Mouse (Mus musculus) monocyte, adult 5-6 weeks (primary cell): ENCODE measurements around the gene Dnaja4. TPM values are rescaled to one million over a fixed set of nuclear protein-coding genes. Genes with fewer than 3 reads are reported as not detected.
"Not testable (repeated sequence)": the region's sequence is repeated elsewhere in the genome, so short reads cannot be mapped to it uniquely, and the experiment has no call there.

Experiments
- ATAC-seq: fragments of 153-309, 156-312 bp; replicated peaks from 2 replicates; pipeline ENCODE4 v1.8.0; 2017; ENCODE audit warnings: mild to moderate bottlenecking; ENCODE audit not compliant: low TSS enrichment, insufficient number of reproducible peaks, severe bottlenecking, poor library complexity, low FRiP score
- total RNA-seq: library from RNA; stranded (forward); fragments of 200-1000, 200-491, 200-594 nt; gene quantifications from 3 replicates; pipeline ENCODE4 v1.2.3, GENCODE M21; 2017

Gene Dnaja4
- 6.1 to 14.0 TPM (median 7.8 TPM) in 3 replicates for total RNA-seq

- no peak for ATAC-seq
Observed at GRCm38 (mm10) chr9:54698318-54699086, at the start of gene Dnaja4. Dnaja4 (plus strand) TSS chr9:54698873.

GRCm38 (mm10) chr9:54649360-54649759 is 49.3 kb upstream of the Dnaja4 start:
- no peak for ATAC-seq

- ATAC-seq: no peak
Observed at GRCm38 (mm10) chr9:54652778-54653177, 45.9 kb upstream of the Dnaja4 start.

DNA sequence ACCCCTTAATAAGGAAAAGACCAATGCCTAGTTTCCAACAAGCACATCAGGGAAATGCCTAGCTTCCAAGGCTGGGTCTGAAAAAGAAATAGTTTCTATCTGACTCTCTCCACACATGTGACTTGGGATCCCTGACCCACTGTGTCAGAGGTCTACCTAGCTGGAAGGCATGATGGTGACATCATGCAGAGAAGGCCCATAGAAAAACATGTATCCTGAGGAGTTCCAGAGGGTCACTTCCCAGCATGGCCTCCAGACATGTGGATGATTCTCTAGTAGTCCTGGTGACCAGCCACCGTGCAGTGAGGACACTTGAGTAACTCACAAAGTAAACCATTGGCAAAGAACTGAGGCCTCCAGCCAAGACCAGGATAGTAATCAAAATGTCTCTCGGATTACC is 42.8 kb upstream of the Dnaja4 start:
- ATAC-seq: no peak

DNA sequence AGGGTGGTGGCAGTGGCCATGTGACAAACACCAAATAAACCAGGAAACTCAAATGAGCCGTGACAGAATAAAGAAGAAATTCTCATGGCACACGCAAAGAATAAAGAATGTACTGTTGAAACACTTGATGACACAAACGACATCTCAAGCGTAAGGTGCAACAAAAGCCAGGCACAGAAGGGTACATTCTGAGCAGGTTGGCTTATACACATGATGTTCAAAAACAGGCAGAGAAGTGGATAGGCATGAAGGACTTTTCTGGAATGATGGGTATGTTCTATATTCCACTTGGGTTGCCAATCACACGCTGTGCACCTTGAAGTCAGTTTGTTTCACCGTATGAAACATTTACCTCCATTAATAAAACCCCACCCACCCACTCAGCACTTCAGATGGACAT is 42.3 kb upstream of the Dnaja4 start:
- no peak for ATAC-seq

- ATAC-seq: no peak
Observed at GRCm38 (mm10) chr9:54658773-54659172, 39.9 kb upstream of the Dnaja4 start.

- no peak for ATAC-seq
Observed at GRCm38 (mm10) chr9:54661605-54662377, 36.9 kb upstream of the Dnaja4 start, which contains the start of gene Acsbg1. Acsbg1 (minus strand) TSS chr9:54661870.

DNA sequence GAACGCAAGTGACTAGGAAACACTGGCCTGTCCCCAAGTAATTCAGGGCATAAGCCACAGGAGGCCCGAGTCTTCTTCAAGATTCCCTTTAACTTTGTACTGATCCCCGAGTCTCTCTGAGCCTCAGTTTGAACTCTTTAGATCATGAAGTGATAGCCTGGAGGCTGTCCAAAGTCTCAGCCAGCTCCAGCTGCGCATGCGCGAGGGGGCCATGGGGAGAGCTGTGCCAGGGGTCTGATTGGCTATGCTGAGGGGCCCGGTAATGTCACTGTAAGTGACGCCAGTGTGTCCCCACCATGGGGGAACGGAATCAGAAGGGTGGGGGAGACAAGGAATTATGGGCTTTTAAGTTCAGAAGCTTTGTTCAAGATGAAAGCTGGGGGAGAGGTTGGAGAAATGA is 34.3 kb upstream of the Dnaja4 start:
- no peak for ATAC-seq

DNA sequence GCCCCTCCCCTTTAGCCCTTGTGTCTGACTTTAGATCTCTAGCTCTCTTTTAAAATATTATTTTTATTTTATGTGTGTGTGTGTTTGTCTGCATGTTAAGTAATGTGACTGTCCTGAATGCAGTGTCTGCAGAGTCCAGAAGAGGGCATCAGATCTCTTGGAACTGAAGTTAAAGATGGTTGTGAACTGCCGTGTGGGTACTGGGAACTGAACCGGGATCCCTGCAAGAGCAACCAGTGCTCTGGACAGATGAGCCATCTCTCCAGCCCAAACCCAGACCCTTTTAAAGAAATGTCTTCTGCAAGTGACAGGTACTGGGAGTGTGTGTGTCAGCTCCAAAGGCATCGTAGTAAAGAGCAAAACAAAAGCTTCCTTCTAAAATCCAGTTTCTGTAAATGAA is 32.6 kb upstream of the Dnaja4 start:
- ATAC-seq: no peak

GRCm38 (mm10) chr9:54668455-54668854 is 30.2 kb upstream of the Dnaja4 start:
- no peak for ATAC-seq

GRCm38 (mm10) chr9:54671962-54672361 is 26.7 kb upstream of the Dnaja4 start:
- no peak for ATAC-seq

DNA sequence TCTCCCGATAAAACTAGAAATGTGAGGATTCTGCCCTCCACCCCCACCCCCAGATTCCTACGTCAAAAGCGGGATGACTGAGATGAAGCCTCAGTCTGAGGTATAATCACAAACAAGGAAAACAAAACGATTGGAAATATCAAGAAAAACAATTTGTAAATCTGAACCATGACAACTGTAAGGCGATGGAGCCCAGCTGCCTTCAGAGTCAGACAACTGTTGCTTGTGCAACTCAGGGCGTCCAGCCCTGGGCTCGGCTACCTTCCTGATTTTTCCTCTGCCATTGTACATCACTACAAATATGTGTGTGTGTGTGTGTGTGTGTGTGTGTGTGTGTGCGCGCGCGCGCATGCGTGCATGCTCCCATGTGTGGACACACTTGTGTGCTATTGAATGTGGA is 24.8 kb upstream of the Dnaja4 start:
- no peak for ATAC-seq

GRCm38 (mm10) chr9:54676531-54676986 is 22.1 kb upstream of the Dnaja4 start:
- peak; percentile 71; the same call in 1 of the 2 replicates for ATAC-seq

- no peak for ATAC-seq
Observed at GRCm38 (mm10) chr9:54682846-54683245, 15.8 kb upstream of the Dnaja4 start.

- ATAC-seq: no peak
Observed at GRCm38 (mm10) chr9:54683814-54684605, 14.7 kb upstream of the Dnaja4 start.

DNA sequence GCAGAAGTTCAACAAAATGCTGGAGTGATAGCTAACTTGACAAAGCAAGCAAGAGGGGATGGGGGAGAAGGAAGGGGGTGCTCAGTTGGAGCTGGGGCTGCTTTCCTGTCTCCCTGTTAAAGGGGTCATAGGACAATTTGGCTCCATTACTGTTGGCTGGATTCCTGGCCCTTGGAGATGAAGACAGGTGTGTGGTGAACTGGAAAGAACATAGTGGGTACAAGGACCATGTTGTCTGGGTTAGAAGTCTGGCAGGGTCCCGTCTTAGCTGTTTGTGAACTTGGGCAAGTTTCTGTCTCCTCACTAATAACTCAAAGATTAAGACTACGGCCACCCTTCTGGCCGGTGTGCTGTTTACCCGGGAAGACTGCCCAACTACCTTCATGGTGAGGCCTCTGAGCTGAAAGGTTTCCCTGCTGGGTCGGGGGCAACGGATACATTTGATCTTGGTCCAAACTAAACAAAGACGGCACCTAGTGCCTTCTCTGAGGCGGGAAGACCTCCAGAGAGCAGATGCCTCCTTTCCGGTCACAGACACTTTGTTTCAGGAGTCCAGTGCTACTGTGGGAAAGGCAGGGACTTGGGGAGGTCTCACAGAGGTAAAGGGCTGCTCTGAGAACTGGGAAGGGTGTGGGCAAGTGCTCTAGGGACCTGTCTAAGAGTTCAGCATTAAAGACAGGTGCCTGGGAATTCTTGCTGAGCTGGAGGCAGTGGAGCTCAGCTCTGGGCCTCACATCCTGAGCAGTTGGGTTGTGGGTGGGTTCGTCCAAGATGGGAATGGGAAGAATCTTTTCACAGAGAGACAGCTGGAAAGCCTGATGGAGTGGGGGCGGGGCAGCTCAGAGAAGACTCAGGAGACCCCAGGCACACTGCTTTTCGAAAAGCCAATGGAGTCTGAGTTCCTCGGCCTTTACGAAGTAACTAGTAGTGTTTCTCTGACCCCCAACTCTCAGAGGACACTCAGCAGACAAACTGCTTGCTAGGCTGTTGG is 11.1 kb upstream of the Dnaja4 start:
- ATAC-seq: no peak

DNA sequence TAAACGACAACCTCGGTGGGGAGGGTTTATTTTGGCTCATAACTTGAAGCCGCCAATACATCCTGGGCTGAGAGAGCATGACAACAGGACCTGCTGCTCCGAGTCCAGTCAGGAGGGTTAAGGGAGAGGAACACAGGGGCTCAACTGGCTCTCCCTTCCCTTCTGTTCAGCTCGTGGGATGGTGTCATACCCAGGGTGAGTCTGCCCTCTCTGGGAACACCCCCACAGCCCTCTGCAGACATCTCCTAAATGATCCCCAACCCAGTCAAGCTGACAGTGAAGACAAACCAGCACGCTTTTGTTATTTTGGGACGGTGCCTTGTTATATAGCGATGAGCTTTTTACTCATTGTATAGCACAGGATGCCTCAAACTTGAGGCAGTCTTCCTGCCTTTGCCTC is 9.2 kb upstream of the Dnaja4 start:
- ATAC-seq: no peak

DNA sequence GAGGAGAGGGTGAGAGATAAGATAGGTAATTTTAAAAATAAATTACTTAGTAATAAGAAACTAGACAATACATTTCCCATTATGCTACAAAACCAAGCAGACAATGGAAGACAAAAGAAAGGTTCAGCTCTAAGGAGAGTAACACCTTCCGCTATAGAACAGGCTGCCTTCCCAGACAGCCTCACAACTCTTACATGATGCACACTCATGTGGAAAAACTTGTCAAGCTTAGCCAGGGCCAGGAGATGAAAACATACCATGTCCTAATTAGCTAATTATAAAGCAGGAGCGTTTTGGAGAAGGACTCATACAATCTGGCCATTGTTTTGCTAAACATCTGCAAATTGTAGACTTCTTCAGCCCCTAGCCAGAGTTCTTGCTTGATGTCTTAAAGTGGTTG is 8.0 kb upstream of the Dnaja4 start:
- ATAC-seq: not testable (repeated sequence)
